Mouse (Mus musculus) kidney, postnatal 25 days (tissue): Measurements from ENCODE around the gene Ddn.

ENCODE experiments used
- DNase-seq, 2 experiments: peaks; one replicate each; pipeline ENCODE4 v3.0.0; 2021; ENCODE audit warnings: mixed read lengths in 2 of 2

The Ddn gene

DNA sequence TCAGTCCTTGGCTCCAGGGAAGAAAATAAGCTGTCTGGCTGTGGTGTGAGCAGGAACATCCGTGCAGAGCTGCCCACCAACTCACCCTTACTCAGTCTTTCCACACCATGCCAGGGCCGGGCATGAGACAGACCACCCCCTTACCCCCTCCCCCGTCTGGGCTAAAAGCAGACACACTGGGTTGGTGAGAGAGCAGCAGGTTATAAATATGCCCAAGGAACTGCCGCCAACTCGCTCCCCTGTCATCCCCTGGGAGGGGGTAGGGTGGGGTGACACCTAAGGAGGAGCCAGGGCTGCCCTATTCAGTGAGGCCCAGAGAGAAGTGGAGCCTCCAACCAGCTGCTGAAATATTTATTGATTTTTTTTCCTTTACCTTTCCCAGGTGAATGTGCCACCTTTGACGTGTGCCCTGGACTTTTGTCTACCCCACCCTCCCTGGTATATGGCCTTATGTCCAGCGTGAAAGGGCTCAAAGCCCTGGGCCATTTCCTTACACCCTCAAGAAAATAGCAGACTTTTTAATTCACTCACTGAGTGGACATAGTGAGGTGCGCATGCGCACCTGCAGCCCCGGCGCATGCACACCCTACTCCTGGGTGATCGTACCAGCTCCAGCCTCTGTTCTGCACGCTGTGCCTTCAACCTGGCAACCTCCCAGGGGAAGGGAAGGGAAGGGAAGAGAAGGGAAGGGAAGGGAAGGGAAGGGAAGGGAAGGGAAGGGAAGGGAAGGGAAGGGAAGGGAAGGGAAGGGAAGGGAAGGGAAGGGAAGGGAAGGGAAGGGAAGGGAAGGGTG is 12.3 kb downstream of the Ddn start:
- DNase-seq: no peak

DNA sequence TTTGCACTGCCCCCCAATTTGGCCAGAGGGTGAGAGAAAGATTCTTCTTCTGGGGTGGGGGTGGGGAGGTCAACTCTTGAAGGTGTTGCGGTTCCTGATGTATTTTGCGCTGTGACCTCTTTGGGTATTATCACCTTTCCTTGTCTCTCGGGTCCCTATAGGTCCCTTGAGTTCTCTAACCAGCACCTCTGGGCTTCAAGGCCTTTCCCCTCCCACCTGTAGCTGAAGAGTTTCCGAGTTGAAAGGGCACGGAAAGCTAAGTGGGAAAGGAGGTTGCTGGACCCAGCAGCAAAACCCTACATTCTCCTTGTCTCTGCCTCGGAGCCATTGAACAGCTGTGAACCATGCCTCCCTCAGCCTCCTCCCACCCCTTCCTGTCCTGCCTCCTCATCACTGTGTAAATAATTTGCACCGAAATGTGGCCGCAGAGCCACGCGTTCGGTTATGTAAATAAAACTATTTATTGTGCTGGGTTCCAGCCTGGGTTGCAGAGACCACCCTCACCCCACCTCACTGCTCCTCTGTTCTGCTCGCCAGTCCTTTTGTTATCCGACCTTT is 16.1 kb downstream of the Ddn start:
- DNase-seq: no peak

DNA sequence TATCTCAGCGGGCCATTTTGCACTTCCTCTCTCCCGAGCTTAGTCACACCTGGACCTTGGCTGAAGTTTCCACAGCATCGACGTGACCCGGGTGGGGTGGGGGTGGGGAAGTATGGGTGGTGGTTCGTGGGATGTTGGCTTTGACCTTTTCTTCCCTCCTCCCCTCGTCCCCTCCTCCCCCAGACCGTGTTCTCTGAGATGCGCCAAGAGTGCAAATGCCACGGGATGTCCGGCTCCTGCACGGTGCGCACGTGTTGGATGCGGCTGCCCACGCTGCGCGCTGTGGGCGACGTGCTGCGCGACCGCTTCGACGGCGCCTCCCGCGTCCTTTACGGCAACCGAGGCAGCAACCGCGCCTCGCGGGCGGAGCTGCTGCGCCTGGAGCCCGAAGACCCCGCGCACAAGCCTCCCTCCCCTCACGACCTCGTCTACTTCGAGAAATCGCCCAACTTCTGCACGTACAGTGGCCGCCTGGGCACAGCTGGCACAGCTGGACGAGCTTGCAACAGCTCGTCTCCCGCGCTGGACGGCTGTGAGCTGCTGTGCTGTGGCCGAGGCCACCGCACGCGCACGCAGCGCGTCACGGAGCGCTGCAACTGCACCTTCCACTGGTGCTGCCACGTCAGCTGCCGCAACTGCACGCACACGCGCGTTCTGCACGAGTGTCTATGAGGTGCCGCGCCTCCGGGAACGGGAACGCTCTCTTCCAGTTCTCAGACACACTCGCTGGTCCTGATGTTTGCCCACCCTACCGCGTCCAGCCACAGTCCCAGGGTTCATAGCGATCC is 16.9 kb downstream of the Ddn start:
- no peak for DNase-seq

DNA sequence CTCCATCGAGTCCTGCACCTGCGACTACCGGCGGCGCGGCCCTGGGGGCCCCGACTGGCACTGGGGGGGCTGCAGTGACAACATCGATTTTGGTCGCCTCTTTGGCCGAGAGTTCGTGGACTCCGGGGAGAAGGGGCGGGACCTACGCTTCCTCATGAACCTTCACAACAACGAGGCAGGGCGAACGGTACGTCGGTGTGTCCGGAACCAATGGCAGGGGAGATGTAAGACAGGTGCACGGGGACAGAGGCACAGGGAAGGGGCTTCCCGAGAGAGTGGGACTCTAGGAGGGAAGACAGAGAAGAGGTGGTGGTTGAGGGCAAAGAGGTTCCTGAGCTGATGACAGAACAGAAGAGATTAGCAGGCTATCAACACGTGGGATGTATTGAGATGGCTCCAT is 17.5 kb downstream of the Ddn start:
- no peak for DNase-seq

DNA sequence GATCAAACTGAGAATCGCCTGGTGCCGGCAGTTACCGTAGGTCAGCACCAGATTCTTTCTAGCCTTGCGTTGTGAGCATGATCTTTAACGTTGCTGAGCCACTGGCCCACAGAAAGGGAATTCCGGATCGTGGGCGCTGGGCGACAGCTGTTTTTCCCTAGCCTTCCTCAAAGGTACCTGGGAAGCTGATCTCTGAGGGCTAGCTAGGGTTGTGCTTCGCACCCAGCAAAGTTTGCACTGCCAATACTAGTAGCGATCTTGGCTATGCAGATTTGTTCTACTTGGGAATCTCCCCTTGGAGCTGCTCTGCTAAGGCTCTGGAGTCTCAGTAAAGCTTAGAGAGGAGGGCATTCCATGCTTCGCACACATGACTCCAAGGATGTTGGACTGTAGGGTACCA is 18.1 kb downstream of the Ddn start:
- no peak for DNase-seq

DNA sequence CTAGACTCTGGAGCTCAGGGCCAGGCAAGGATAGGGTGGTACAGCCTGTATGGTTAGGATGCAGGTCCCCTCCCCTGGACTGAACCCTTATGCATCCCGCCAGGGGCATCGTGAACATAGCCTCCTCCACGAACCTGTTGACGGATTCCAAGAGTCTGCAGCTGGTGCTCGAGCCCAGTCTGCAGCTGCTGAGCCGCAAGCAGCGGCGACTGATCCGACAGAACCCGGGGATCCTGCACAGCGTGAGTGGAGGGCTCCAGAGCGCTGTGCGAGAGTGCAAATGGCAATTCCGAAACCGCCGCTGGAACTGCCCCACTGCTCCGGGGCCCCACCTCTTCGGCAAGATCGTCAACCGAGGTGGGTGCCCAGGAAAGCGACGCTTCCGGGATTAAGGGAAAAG is 18.5 kb downstream of the Ddn start:
- no peak for DNase-seq

DNA sequence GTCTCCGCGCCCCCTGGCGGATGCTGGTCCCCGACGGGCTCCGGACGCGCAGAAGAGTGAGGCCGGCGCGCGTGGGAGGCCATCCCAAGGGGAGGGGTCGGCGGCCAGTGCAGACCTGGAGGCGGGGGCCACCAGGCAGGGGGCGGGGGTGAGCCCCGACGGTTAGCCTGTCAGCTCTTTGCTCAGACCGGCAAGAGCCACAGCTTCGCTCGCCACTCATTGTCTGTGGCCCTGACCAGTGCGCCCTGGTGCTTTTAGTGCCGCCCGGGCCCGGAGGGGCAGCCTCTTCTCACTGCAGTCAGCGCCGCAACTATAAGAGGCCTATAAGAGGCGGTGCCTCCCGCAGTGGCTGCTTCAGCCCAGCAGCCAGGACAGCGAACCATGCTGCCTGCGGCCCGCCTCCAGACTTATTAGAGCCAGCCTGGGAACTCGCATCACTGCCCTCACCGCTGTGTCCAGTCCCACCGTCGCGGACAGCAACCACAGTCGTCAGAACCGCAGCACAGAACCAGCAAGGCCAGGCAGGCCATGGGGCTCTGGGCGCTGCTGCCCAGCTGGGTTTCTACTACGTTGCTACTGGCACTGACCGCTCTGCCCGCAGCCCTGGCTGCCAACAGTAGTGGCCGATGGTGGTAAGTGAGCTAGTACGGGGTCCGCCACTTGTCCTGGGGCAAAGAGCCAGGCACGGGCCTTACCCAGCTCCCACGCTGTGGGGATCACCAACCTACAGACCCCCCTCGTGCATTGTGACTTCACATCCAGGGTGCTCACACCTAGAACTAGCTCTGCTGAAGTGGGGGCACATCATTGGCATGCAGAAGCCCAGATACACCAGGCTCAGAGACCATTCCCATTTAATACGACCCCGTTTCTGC is 19.4 kb downstream of the Ddn start, which contains the start of gene Wnt1:
Wnt1 (plus strand) TSS at position 197 of the 875 bp plus-strand sequence.
- peak; percentile 65 to 68 for DNase-seq

DNA sequence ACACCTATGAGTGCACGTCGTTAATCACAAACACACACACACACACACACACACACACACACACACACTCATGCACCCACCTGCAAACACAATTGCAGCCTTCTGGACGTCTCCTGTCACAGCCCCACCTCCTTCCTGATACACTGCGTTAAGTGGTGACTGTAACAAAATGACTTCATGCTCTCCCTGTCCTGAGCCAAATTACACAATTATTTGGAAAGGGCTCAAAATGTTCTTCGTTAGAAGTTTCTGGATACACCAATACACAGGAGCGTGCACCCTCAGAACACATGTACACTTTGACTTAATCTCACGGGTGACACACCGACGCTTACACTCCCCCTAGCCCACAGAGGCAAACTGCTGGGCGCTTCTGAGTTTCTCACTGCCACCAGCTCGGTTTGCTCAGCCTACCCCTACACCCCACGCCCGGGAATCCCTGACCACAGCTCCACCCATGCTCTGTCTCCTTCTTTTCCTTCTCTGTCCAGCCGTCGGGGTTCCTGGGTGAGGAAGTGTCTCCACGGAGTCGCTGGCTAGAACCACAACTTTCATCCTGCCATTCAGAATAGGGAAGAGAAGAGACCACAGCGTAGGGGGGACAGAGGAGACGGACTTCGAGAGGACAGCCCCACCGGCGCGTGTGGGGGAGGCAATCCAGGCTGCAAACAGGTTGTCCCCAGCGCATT is 20.2 kb downstream of the Ddn start:
- DNase-seq: no peak

DNA sequence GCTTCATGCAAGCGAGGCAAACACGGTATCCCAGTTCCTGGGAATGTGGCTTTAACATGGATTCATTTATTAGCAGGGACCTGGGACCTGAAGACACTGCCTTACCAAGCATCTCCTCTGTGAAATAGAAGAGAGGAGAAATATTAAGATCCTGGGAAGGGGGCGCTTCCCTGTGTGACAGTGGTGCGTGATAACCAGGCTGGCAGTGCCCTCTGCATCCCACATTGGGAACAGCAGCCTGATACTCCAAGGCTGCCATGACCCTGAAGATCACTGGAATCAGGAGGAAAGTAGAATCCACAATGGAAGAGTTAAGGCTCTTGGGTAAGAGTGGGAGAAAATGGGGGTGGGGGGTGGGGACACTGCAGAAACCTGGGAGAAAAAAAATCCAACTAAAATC is 21.4 kb downstream of the Ddn start:
- DNase-seq: no peak

DNA sequence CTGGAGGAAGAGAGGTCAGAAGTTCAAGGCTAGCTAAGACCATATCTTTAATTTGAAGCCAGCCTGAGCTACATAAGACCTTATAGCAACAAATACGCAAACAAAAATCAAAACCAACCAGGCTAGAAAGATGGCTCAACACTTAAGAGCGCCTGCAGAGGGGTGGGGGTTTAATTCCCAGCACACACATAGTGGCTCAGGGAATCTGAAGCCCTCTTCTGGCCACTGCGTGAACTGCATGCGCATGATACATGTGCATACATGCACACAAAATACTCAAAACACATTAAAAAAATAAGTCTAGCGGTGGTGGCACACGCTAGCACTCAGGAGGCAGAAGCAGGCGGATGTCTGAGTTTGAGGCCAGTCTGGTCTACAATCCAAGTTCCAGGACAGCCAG is 23.5 kb downstream of the Ddn start:
- peak in 1 of 2 experiments; percentile 43 for DNase-seq

DNA sequence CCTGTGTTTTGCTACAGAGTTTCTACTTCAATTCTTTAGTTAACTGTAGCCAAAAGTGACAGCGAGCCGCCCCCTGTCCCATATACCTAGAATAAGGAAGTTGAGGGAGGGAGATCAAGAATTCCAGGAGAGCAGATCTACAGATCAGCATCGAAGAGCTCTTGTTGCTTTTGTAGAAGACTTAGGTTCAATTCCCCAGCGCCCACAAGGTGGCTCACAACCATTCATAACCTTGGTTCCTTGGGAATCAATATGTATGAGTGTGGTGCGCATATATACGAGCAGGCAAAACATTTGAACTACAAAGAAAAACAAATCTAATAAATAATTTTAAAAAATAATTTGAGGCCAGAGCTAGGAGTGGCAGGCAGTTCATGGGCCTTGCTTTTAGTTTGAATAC is 28.1 kb downstream of the Ddn start:
- no peak for DNase-seq

DNA sequence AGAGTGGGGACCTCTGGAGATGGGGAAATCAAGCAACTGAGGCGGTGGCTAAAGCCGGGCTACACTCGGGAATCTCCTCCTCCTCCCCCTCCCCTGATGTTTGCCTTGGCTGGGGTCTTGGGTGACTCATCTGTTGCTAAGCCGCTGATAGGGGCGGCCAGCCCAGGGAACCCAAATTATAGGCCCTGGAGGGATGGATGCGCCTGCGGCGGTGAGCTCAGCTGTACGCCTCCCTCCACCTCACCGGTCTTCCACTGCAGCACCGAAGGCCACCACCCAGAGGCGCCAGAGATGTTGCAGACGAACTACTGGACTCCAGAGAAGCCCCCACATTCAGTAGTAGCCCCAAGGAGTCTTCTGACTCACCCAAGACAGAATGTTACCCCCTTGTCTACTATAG is 28.7 kb downstream of the Ddn start:
- no peak for DNase-seq

DNA sequence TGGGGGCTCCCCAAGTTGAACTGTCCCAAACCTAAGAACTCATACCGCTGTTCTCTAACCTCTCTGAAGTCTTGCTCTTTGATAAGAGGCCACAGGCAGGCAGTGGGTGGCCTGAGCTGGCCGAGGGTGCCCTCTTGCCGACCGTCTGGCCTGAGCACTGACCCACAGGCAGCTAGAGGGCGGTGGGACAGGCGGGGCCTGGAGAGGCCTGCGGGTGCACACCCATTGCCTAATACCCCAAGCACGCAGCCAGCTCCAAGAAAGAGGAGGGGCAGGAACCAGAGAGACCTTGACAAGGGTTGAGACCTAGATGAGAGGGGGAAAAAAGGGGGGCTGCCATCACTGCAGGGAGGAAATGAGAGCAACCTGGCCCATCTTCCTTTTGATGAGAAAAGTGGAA is 29.2 kb downstream of the Ddn start:
- DNase-seq: no peak

DNA sequence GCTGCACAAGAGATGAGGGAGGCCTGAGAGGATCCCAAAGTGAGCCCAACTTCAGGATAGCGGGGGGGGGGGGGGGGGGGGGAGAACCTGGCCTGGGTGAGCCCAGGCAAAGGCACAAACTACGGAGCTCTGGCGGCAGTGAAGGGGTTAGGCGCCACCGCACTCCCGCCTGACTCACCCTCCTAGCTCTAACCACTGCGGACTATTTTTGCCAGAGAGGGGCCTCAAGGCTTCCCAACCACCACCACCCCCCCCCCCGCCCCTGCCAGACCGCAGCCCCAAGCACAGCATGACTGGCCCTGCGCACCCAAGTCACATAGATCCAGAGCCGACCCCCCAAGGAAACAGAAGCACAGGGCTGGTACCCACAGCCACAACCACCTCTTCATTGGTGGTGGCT is 30.5 kb downstream of the Ddn start:
- no peak for DNase-seq

DNA sequence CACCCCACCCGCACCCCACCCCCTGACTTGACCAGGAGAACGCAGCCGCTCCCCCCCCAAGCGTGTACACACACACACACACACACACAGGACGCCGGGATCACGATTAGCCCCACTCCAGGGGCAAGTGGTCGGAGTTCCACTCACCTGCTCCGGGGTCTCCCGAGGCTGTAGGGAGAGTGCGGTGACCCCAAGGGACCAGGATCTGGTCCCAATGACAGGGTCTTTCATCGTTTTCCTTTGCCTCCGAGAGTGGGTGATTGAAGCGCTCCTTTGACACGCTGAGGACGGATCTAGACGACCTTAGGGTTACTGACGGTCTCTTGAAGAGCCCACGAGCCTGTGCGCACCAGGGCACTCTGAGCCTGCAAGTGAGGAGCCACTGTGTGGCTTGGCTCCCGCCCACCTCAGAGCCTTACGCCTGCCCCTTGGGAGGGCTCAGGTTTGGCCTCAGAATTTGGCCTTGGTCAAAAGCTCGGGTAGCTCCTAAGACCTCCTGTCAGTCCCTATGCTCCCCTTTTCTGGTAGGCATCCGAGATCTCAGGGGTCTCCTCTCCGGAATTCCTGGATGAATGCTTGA is 31.0 kb downstream of the Ddn start:
- DNase-seq: no peak

DNA sequence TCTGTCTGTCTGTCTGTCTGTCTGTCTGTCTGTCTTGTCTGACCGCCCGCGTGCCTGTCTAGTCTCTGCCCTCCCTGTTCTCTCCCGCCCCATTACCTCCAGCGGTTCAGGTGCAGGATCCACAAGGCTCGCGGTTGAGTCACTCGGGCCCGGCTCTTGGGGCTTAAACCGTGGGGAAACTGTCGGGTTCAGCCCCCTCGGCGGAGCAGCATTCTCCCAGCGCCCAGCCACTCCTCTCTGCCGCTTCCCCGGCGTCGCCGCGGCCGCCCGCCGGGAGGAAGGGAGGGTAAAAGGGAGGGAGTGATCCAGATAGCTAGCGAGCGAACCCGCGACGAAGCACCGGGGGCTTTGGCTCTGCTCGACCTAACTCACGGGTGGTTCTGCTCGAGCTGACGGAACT is 31.5 kb downstream of the Ddn start, which contains the start of gene Wnt10b:
Wnt10b (minus strand) TSS at position 389 of the 400 bp plus-strand sequence.
- no peak for DNase-seq

DNA sequence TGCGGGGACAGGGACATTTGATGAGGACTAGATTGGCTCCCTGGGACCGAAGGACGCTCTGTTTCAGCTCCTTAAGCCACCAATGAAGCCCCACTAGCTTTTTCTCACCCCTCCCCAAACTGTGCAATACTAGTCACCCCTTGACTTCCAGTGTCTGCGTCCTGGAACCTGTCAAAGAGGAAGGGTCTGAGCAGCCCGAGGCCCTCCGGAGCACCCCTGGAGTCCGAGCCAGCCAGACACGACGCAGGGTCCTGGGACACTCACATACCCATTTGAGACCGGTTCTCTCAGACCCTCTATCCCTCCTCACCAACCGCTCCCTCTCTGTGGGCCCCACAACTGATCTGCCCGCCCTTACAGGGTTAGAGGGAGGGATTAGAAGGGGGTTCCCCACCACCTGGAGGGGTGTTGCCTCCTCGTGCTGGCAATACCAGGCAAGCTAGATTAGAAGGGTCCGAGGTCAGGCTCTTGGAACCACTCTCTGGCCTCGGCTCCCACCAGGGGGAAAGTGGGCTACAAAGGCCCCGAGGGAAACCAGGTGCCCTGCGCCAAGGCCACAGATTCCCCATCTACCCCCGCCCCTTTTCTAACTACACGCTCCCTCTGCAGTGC is 32.2 kb downstream of the Ddn start:
- DNase-seq: no peak

DNA sequence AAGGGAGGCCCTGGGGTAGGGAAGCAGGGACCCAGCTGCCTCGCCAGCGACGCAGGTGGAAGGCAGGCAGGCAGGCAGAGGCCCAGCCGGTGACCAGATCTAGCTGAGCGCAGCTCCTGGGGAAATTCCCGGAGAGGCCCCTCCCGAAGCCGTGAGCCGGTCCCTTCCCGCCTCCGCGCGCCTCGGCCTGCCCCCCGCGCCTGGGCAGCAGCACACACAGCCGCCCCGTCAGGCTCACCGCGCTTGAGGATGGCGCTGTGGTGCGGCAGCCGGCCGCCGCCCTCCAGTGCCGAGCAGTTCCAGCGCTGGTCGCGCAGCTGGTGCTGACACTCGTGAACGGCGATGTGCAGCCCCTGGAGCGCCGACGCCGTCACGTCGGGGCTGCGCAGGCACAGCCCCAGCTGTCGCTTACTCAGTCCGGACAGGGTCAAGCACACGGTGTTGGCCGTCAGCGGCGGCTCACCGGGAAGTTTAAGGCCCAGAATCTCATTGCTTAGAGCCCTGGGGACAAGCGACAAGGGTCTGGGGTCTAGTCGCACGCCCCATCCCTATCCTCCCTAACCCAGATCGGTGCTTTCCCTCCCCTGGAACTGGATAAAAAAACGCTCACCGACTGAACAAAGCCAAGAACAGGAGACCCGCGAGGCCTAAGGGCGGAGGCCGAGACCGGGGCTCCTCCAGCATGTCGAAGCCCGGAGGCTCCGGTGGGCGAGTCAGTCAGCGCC is 32.8 kb downstream of the Ddn start:
- DNase-seq: peak; percentile 26 to 62

DNA sequence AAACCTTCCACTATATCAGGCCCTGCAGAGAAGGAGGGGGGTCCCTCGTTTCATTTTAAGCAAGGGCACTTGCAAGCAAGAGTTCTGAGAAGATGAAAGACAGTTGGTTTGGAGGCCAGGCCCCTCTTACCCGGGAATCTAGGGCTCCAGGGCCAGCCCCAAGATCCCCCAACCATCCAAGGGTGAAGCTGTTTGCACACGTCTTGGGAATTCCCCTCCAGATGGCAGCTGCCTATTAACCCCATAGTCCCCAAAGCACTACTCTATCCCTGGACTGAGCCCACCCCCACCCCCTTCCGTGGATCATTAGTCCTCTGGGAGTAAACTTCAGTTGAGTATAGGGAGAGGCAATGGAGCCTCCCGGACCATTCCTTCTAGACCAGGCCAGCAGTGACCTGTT is 33.8 kb downstream of the Ddn start:
- DNase-seq: no peak

DNA sequence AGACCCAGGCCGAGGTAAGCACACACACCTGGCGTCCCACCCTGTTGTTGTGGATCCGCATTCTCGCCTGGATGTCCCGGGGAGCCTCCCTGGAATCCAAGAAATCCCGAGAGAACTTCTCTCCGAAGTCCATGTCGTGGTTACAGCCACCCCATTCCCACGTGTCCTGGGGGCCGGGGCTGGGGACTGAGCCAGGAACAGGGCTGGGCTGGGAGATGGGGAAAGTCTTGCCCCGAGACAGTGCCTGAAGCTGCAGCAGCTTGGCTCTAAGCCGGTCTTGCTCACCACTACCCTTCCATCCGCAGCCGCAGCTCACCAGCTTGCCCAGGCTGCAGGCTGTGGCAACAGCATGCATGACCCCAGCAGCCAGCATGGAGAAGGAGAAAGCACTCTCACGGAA is 35.2 kb downstream of the Ddn start:
- DNase-seq: no peak
